Mouse (Mus musculus) forebrain, embryonic 15.5 days (tissue): ENCODE results near the gene Cald1. TPM values are rescaled to one million over a fixed set of nuclear protein-coding genes. Genes with fewer than 3 reads are reported as not detected.

Source experiments
- ATAC-seq: fragments of 200-750 bp; cut with Nextera tagmentation; replicated peaks from 2 replicates; pipeline ENCODE4 v1.8.0; 2017; ENCODE audit warnings: mild to moderate bottlenecking, moderate TSS enrichment, moderate library complexity
- H3K27ac ChIP-seq: fragments of 300-500 bp; sonication (generic); replicated peaks from 2 replicates; pipeline ENCODE4 v1.5.1; 2015; ENCODE audit warnings: mild to moderate bottlenecking, inconsistent platforms
- H3K27me3 ChIP-seq: fragments of 300-500 bp; sonication (generic); 2 replicates; pipeline ENCODE4 v1.6.1; 2015; ENCODE audit warnings: inconsistent platforms
- H3K36me3 ChIP-seq: fragments of 300-500 bp; sonication (generic); 2 replicates; pipeline ENCODE4 v1.6.1; 2015; ENCODE audit warnings: mild to moderate bottlenecking, inconsistent platforms
- H3K4me1 ChIP-seq: fragments of 300-500 bp; sonication (generic); 2 replicates; pipeline ENCODE4 v1.6.1; 2015; ENCODE audit warnings: inconsistent platforms
- H3K4me2 ChIP-seq: fragments of 300-500 bp; sonication (generic); replicated peaks from 2 replicates; pipeline ENCODE4 v1.6.1; 2015; ENCODE audit warnings: mild to moderate bottlenecking, inconsistent platforms
- H3K4me3 ChIP-seq: fragments of 300-500 bp; sonication (generic); 2 replicates; pipeline ENCODE4 v1.5.1; 2015; ENCODE audit warnings: mild to moderate bottlenecking, inconsistent platforms
- H3K9ac ChIP-seq: fragments of 300-500 bp; sonication (generic); replicated peaks from 2 replicates; pipeline ENCODE4 v1.6.1; 2015; ENCODE audit warnings: mild to moderate bottlenecking, inconsistent platforms
- H3K9me3 ChIP-seq: fragments of 300-500 bp; sonication (generic); 2 replicates; pipeline ENCODE4 v1.6.1; 2016; ENCODE audit warnings: inconsistent platforms
- WGBS: fragments of 180-500 bp; shearing (Covaris S2); methylation state at CpG from one replicate; pipeline ENCODE4 v1.1.7; 2015; ENCODE audit warnings: mixed read lengths; 5-methylcytosine and 5-hydroxymethylcytosine counted together
- polyA plus RNA-seq: library from polyadenylated mRNA; unstranded; fragments of >200 nt; fragmentation: Nextera tagmentation; extraction: Ambion mirVana; gene quantifications from 2 replicates; pipeline ENCODE4 v1.2.1, GENCODE M21; 2015

Gene Cald1
- 63.8 and 66.9 TPM in 2 replicates for polyA plus RNA-seq

DNA sequence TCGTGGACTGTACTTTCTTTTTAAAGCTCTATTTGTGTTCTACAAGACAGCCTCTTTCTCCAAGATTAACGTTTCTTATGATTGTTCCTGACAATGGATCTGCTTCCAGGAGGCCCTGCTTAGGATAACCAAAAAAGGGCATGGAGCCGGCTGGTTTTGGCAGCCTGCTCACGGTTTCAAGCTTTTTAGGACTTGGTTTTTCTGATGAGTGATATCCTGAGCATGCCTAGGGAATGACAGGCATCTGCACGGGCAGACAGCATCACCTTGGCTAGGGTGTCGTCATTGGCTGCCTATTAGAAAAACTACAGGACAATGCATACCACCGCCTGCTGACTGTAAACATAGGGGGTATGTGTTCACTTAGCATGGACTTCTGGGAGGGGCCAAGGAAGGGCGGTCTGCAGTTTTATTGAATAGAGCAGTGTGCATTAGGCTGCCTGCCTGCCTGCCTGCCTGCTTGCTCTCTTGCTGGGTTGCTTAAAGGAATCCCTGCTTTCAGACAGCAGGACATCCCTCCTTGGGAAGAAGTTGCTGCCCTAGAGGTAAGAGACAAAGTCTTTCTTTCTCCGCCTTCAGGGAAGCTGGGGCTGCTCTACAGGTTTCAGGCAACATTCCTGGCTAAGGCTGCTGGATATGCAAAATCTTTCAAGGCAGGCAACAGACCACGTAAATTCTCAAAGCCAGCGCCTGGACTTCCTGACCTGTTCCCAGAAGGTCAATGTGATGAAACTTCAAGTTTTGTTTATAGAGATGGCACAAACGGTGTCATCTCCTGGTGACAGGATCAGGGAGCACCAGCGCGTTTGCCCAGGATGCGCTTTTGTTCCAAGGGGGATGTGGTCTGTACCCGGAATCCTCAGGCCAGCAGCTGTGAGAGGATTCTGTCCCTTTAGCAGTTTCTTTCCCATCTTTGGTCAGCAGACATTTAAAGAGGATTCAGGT is at the start of gene Cald1:
Gene Cald1, plus strand, starts transcription at position 380 of the 945 bp plus-strand sequence.
- peak; percentile 66 for ATAC-seq
- H3K9ac ChIP-seq: no peak within 1 kb of the TSS
- 4% methylated on average over 16 of the region's 16 CpGs for whole genome bisulfite sequencing

DNA sequence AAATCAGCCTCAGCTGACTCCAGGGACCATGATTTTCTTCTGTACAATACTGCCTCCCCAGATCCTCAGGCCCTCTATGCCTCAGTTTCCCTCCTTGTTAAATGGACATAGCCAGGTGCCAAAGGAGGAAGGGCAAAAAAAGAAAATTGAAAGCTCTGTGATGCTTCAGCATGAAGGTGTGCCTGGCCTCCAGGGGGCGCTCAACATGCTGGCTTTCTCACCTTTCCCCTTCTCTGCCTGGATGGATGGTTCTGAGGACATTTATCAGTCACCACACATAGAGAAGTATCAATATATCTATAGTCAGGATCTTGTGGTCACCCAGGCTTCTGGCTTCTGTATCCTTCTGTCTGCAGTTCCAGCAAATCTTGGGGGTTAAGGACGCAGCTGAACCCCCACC is 49.3 kb upstream of the Cald1 start:
- no peaks in the 10 kb centered on the region; the same call in 1 of the 2 replicates for H3K4me1 ChIP-seq
- H3K27ac ChIP-seq: no peak overlapping the region
- no peaks in the 10 kb centered on the region for H3K27me3 ChIP-seq
- ATAC-seq: no peak
- WGBS: 32% methylated on average over 2 of the region's 2 CpGs
- no peaks in the 10 kb centered on the region for H3K36me3 ChIP-seq
- H3K9ac ChIP-seq: no peak overlapping the region
- no peak overlapping the region for H3K4me3 ChIP-seq
- H3K4me2 ChIP-seq: no peak overlapping the region
- no peaks in the 10 kb centered on the region for H3K9me3 ChIP-seq

More for the DNA sequence above, at the start of gene Cald1:
- H3K4me2 ChIP-seq: peak within 1 kb of the TSS; percentile 39
- H3K36me3 ChIP-seq: no peaks in the 10 kb centered on the region
- peak within 1 kb of the TSS; percentile 25 for H3K4me3 ChIP-seq
- H3K9me3 ChIP-seq: no peaks in the 10 kb centered on the region
- H3K4me1 ChIP-seq: peaks cover 12% of the 10 kb centered on the region
- no peak within 1 kb of the TSS for H3K27ac ChIP-seq
- no peaks in the 10 kb centered on the region for H3K27me3 ChIP-seq

DNA sequence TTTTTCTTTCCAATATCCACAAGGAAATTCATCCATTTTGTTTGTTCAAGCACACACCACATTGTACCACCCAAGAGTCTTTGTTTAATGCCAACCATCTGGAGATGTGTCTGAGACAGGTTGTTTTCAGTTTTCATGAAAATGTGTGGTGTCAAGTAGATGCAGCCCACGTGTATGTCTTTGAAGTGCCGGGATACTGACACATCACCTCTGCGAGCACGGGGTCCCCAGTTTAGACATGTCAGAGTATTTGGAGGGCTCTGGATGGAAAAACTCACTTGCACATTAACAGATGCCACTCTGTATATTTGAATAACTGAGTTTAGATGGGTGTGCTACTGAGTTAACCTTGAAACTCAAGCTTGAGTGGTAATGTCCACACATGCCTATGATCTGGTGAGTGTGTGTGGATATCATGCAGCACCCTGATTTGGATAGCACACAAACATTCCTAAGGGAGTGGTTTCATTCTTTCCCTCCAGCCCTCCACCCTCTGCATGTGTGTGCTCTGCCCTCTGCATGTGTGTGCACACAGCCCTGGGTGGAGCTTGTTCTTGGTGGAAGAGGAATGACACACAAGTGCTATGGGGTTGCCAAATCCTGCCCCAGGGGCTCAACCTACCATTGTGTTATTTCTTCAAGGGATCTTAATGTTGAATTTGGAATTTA is 45.7 kb upstream of the Cald1 start:
- Histone ChIP-seq H3K27me3 (no peaks in the 10 kb centered on the region), H3K9ac (no peak overlapping the region), H3K9me3 (no peaks in the 10 kb centered on the region), H3K4me1 (no peaks in the 10 kb centered on the region), H3K4me2 (no peak overlapping the region), H3K36me3 (no peaks in the 10 kb centered on the region), H3K4me3 (no peak overlapping the region), H3K27ac (no peak overlapping the region)
- no peak for ATAC-seq
- whole genome bisulfite sequencing: 85% methylated on average over 4 of the region's 4 CpGs

DNA sequence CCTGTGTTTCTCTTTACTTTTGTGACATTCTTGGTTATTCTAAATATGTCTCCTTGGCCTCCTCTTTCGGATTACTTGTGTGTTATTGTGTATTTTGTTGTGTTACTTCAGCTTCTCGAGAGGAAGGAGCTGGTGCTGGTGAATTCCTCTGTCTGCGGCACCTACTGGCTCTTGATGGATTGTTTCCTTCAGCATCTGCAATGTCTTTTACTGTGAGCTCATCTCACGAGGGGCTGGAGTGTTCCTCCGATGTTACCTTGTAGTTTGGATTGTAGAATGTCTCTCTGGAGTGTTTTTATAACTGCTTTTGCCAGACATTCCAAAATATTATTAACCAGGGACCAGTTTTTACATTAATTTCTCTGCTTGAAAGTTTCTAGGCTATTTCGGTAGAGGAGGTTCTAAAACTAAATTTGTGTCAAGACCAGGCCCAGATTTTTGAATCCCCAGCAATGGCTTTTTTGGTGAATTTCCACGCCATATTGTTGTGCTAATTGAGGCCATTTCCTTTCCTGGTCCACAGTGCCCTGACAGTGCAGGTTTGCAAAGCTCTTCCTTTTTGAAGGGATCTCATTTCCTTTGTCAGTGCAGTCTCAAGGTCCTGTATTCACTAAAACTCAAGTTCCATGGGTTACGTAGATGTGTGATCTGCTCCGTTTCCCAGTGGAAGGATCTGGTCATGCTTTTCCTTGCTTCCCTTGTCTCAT is 43.9 kb upstream of the Cald1 start:
- Histone ChIP-seq H3K4me1 (no peaks in the 10 kb centered on the region), H3K27me3 (no peaks in the 10 kb centered on the region), H3K4me2 (no peak overlapping the region), H3K9me3 (no peaks in the 10 kb centered on the region), H3K4me3 (no peak overlapping the region), H3K9ac (no peak overlapping the region), H3K27ac (no peak overlapping the region), H3K36me3 (no peaks in the 10 kb centered on the region)
- WGBS: 88% methylated on average over 9 of the region's 9 CpGs
- no peak for ATAC-seq

DNA sequence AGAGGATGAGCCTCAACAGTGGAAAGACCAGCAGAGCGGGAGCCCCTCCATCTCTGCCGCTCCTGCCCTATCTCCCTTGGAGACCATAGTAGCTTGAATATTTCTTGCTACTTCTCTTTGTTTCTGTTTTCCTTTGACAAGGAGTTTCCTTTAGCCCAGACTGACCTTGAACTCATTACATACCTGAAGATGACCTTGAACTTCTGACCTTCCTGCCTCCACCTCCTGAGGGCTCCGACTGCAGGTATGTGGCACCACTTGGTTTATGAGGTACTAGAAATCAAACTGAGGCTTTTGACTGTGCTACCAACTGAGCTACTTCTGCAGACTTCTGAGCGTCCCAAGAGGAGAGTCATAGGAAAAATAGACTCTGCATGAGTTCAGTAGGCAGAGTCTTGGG is 38.8 kb upstream of the Cald1 start:
- no peak overlapping the region for H3K9ac ChIP-seq
- no peaks in the 10 kb centered on the region for H3K9me3 ChIP-seq
- 93% methylated on average over 4 of the region's 4 CpGs for WGBS

DNA sequence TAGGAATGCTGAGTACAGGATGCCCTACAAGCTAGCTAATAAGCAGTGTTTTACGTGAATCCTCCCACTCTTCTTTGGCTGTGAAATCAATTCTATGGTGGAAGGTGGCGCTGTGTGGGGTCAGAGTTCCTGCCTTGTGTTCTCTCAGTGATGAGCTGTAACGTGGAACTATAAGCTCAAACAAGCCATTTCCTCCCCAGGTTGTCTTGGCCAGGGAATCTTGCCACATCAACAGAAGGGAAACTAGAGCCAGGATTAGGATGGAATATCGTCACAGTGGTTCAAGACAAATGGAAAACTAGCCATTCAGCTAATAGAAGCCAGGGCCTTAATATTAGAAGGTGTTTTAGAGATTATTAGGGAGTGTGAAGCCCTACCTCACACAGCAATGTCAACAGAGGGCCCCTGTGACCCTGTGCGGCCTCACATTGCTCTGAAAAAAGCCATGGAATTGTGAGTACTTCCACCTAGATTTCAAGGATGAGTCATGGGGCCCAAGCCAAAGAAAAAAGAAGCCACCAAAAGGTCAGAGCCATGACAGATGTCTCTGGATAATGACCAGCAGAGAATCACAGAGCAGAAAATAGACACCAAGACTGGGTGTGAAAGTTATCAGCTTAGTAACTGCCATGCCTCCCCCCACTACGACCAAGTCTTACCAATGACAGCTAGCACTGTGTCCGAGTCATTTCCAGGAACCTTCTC is 33.0 kb upstream of the Cald1 start:
- WGBS: 83% methylated on average over 7 of the region's 7 CpGs
- no peak for ATAC-seq

More for the DNA sequence above, 38.8 kb upstream of the Cald1 start:
- Histone ChIP-seq H3K4me2 (no peak overlapping the region), H3K27ac (no peak overlapping the region), H3K4me1 (no peaks in the 10 kb centered on the region), H3K36me3 (no peaks in the 10 kb centered on the region), H3K27me3 (no peaks in the 10 kb centered on the region), H3K4me3 (no peak overlapping the region)
- no peak for ATAC-seq

DNA sequence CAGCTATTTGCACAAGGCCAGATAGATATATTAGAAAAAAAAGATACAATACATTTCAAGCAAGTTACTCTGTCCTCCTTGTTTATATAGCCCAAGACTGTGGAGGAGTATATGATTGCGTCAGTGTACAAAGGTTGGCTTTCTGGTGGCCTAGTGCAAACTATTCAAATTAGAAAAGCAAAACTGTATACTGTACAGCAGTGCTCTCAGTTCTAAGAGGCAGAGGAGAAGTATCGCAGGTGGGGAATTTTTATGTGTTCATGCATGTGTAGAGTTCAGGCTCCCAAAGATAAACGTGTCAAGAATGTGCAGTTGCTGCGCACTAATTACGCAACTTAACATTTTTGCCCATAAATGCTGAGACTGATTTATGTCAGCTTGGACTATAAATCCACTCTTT is 31.0 kb upstream of the Cald1 start:
- H3K4me3 ChIP-seq: no peak overlapping the region
- 98% methylated on average over 5 of the region's 5 CpGs for WGBS
- H3K4me1 ChIP-seq: no peaks in the 10 kb centered on the region
- H3K27me3 ChIP-seq: no peaks in the 10 kb centered on the region
- no peak overlapping the region for H3K4me2 ChIP-seq
- no peak overlapping the region for H3K27ac ChIP-seq
- no peaks in the 10 kb centered on the region for H3K36me3 ChIP-seq
- no peaks in the 10 kb centered on the region for H3K9me3 ChIP-seq
- no peak for ATAC-seq
- no peak overlapping the region for H3K9ac ChIP-seq

More for the DNA sequence above, 33.0 kb upstream of the Cald1 start:
- Histone ChIP-seq H3K27ac (no peak overlapping the region), H3K4me1 (no peaks in the 10 kb centered on the region), H3K9ac (no peak overlapping the region), H3K9me3 (no peaks in the 10 kb centered on the region), H3K4me3 (no peak overlapping the region), H3K27me3 (no peaks in the 10 kb centered on the region), H3K4me2 (no peak overlapping the region), H3K36me3 (no peaks in the 10 kb centered on the region)

DNA sequence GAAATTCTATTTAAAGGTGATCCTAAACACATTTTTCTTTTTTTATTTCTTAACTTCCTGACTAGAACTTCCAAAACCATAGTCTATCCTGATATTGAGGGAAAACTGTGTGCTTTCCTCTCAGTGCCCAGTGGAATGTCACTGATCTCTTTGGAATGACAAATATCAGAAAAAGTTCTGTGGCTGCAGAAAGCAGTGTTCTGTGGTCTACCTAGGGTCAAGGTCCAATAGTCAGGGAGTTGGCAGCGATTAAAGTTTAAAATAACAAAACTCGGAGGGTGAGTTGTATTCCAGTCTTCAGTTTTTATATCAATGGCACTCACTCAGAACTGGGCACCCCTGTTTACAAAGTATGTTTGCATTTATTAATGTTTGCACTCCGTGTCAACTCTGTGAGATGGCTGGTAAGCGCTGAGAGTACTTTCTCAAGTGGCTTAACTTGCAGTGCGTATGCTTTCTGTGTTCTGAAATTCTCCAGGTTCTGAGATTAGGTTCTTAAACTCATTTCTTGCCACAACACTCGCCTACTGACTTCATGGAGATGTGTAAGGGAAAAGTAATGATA is 18.7 kb upstream of the Cald1 start:
- Histone ChIP-seq H3K27me3 (no peaks in the 10 kb centered on the region), H3K9ac (no peak overlapping the region), H3K4me1 (no peaks in the 10 kb centered on the region), H3K27ac (no peak overlapping the region), H3K4me2 (no peak overlapping the region), H3K9me3 (no peaks in the 10 kb centered on the region), H3K36me3 (no peaks in the 10 kb centered on the region), H3K4me3 (no peak overlapping the region)
- no peak for ATAC-seq
- 87% methylated on average over 6 of the region's 6 CpGs for WGBS

DNA sequence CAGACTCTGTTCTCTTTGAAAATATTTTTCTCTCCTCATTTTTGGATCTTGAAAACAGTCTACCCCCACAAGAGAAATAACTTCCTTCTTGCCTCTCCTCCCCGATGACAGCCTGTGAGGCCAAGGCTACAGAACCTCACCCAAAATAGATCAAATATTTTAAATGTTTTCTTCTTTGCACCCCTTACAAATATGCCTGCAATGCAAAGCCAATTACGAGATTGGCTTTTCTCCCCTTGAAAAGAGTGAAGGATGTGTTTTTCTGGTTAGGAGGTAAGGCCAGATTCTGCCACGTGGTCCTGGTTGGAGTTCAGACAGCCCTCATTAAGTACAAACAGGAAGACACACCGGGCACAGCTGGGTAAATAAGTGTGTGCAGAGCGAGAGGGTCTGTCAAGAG is 14.9 kb upstream of the Cald1 start:
- Histone ChIP-seq H3K4me3 (no peak overlapping the region), H3K27ac (no peak overlapping the region), H3K9me3 (no peaks in the 10 kb centered on the region), H3K36me3 (no peaks in the 10 kb centered on the region), H3K4me2 (no peak overlapping the region), H3K27me3 (no peaks in the 10 kb centered on the region), H3K9ac (no peak overlapping the region), H3K4me1 (no peaks in the 10 kb centered on the region)
- 81% methylated on average over 5 of the region's 5 CpGs for WGBS
- ATAC-seq: no peak

DNA sequence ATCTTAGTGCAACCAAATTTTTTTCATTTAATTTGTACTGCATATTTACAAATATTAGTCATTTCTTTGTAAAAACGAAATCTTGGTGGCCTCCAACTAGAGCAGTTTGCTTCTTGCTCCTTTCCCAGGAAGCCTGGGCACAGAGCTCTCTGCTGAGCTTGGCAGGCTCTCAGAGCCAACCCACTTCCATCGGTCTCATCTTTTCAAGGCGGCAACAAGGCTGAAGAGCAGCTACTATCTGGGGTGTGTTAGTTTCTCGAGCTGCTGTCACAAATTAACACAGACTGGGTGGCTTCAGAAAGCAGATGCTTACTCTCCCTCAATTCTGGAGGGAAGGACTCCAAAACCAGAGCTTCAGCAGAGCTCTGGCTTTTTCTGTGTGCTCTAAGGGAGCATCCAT is 10.2 kb upstream of the Cald1 start:
- no peak for ATAC-seq
- Histone ChIP-seq H3K4me3 (no peak overlapping the region), H3K4me2 (no peak overlapping the region), H3K27ac (no peak overlapping the region), H3K4me1 (no peaks in the 10 kb centered on the region), H3K9me3 (no peaks in the 10 kb centered on the region), H3K27me3 (no peaks in the 10 kb centered on the region), H3K9ac (no peak overlapping the region), H3K36me3 (no peaks in the 10 kb centered on the region)
- WGBS: 75% methylated on average over 4 of the region's 4 CpGs

DNA sequence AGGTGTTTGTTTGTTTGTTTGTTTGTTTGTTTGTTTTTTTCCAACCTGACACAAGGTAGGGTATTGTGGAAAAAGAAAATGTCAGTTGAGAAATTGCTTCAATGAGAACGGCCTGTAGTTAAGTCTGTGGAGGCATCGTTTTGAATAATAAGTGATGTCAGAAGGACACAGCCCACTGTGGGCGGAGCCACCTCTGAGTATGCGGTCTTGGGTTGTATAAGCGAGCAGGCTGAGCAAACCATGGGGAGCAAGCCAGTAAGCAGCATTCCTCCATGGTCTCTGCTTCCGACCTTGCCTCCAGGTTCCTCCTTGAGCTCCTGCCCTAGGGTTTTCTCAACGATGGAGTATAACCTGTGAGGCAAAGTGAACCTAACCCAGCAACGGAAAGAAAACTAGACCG is 7.6 kb upstream of the Cald1 start:
- WGBS: 95% methylated on average over 9 of the region's 9 CpGs
- Histone ChIP-seq H3K4me2 (no peak overlapping the region), H3K36me3 (no peaks in the 10 kb centered on the region), H3K27ac (no peak overlapping the region), H3K9me3 (no peaks in the 10 kb centered on the region), H3K4me1 (no peaks in the 10 kb centered on the region), H3K27me3 (no peaks in the 10 kb centered on the region), H3K4me3 (no peak overlapping the region), H3K9ac (no peak overlapping the region)
- no peak for ATAC-seq
